Mouse (Mus musculus) thymus, postnatal 10 days (tissue): ENCODE results near the gene B3gnt7.

Experiments
- DNase-seq, 2 experiments: peaks; one replicate each; pipeline ENCODE4 v3.0.0; 2021; ENCODE audit warnings: low spot score in 2 of 2

The B3gnt7 gene

DNA sequence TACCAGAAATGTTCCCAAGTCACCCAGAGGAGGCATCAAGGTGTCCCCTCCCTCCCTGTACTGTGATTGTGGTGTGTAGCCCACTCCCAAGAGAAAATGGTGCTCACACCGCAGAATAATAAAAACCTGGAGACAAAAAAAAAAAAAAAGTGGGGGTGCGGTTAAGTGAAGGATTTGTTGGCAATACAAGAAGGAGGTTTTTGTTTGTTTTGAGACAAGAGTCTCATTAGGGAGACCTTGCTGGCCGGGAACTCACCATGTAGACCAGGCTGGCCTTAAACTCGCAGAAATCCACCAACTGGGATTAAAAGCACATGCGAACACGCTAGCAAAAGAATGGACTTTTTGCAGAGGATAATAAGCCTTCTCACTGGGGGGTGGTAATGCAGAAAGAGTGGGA is at the start of gene B3gnt7:
Gene B3gnt7, plus strand, starts transcription at position 301 of the 400 bp plus-strand sequence.
- DNase-seq: no peak

- DNase-seq: no peak
Measured at GRCm38 (mm10) chr1:86253410-86253809, 49.2 kb upstream of the B3gnt7 start.

DNA sequence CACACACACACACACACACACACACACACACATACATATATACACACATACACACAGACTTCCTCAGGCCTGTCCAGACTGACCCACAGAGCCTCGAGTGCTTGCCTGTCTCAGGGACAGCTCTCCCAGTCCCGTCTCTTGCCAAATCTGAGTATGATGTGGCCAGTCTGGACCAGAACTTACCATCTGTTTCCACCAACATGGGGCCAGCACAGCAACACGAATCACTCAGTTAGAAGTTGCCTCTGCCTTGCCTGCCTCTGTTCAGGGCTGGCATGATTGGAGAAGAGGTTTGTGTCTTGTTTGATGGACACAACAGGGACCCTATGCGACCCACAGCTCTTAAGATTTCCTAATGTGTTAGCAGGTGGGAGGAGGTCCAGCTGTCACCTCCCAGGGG is 46.3 kb upstream of the B3gnt7 start:
- DNase-seq: no peak

DNA sequence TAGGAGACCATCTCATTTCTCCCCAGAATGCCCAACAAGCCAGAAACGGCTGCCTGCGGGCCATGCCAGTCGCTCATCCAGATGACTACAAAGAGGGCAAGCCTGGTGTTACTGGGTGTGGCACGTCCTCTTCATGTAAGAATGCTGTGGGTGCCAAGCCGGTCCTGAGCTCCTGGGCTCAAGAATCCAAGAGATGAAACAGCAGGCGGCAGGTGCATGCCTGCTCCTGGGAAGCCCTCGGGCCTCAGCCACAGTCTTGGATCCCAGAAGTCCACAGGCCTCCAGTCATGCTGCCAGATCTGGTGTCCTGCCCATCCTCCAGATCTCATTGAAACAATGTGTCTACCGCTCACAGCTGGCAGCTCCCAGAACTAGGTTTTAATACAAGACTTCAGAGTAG is 45.4 kb upstream of the B3gnt7 start:
- no peak for DNase-seq

- DNase-seq: no peak
Measured at GRCm38 (mm10) chr1:86258171-86258824, 44.3 kb upstream of the B3gnt7 start.

- DNase-seq: no peak
Measured at GRCm38 (mm10) chr1:86263564-86264339, 38.9 kb upstream of the B3gnt7 start.

DNA sequence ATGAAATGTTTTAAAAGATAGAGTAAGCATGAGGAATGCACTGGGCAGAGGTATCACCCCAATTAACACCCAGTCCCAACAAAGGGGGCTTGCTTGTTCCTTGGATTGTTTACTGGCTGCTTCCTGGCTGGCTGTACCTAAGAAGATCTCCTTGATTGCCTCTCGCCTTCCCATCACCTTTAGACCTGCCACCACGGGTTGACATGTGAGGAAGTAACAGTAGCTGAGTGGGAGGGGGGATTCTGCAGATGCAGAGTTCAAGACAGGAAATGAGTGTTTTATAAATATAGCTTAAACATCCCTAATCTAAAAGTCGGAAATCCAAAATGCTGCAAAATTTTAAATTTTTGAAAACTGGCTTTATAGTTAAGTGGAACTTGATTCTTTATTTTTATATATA is 37.6 kb upstream of the B3gnt7 start:
- peak in 1 of 2 experiments; percentile 20 for DNase-seq

DNA sequence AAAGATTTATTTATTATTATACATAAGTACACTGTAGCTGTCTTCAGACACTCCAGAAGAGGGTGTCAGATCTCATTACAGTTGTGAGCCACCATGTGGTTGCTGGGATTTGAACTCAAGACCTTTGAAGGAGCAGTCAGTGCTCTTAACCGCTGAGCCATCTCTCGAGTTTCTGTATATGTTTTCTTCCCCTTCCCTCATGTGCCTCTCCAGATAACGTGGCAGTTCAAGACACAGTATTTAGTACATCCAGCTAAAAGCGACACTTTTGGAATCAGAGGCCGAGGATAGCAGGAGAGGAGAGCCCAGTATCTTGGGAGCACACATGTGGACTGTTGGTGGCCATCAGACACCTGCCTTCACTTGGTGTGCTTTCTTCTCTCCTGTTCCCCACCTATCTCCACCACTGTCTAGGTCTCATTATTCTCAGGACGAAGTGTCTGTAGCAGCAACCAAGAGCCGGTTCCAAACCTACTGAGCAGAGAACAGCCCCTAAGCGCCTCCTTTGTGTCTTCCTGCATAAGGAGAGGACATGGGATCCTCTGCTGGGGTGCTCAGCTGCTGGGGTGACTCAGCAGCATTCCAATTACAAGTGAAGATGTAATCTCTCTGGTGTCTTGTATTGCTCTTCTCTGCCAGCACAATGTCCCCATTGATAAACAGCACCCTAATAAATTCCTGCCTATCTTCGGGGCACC is 34.0 kb upstream of the B3gnt7 start:
- DNase-seq: no peak

- no peak for DNase-seq
Measured at GRCm38 (mm10) chr1:86269190-86269508, 33.5 kb upstream of the B3gnt7 start.

DNA sequence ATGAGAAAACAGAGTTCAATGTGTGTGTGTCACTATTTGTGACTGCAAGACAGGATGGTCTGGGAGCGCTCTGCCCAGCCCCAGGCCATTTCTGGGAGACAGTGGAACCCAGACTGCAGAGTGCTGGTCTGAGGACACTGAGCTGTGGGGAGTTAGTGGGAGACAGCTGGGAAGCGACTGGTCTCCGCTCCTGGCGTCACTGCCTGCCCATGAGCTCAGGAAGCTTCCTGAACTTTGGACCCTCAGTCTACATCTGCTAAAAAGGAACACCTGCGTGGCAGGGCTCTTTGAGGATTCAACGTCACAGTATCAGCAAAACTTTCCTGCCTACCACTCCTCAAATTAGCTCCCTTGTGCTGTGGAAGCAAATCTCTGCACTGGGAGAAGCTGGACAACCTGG is 30.9 kb upstream of the B3gnt7 start:
- no peak for DNase-seq

DNA sequence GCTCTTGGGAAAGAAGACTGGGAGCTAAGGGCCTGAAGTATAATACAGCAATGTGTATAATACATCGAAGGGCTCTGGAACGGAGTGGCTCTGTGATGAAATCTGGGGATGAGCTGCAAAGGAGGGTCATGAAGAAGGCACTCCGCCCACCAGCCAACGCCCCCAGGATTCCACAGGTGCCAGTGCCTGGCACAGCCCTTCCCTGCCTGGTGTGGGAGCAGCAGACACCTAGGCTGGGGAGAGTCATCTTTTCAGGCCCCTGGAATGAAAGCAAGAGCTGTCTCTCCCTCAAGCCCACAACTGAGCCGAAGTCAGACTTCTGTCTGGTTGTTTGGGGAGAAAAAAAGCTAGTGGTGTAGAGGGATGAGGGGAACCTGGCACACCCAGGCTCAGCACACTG is 25.6 kb upstream of the B3gnt7 start:
- no peak for DNase-seq

DNA sequence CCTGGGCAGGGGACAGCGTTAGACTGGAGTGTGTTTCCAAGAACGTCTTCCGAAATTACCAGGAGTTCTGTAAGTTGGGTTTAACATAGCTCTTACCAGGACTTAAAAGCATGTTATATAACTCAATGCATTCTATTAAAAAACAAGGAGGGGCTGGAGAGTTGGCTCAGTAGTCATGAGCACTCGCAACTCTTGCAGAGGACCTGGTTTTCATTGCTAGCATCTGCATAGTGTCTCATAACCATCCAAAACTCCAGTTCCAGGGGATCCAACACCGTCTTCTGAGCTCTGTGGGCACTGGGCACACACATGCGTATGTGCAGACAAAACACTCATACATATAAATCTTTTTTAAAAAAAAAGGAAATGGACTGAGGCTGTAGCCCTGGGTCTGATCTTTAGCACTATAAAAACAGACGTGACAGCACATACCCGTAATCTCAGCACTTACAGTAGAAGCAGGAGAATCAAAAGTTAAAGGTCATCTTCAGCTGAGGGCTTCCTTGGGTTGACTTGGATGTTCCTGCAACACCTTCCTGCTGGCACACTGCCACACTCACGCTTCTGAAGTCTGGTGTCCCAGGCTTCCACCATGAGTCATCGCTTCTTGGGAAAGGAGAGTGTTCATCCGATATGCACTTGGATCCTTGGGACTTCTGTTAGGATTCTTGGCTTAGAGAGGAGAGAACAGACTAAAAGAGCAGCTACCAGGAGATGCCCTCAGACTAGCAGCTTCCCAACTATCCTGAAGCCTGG is 20.7 kb upstream of the B3gnt7 start:
- DNase-seq: no peak

- DNase-seq: no peak
Measured at GRCm38 (mm10) chr1:86284101-86284500, 18.5 kb upstream of the B3gnt7 start.

GRCm38 (mm10) chr1:86285295-86285694 is 17.3 kb upstream of the B3gnt7 start:
- no peak for DNase-seq

DNA sequence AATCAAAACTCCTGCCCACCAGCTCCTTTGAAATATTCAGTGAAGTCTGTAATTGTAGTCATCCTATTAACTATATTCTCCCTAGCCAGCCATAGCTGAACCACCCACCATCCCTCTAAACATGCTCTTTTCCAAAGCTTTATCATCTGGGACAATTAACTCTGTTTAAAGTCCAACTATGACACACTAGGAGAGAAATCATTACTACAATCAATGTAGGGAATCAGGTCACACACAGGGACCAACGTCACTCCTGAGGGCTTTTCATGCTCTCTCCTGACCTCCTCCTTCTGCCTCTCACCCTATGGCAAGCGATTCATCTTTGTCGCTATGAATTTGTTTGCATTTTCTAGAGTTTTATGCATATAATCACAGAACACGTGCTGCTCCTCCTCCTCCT is 15.2 kb upstream of the B3gnt7 start:
- DNase-seq: no peak

GRCm38 (mm10) chr1:86290452-86290851 is 12.2 kb upstream of the B3gnt7 start:
- no peak for DNase-seq

DNA sequence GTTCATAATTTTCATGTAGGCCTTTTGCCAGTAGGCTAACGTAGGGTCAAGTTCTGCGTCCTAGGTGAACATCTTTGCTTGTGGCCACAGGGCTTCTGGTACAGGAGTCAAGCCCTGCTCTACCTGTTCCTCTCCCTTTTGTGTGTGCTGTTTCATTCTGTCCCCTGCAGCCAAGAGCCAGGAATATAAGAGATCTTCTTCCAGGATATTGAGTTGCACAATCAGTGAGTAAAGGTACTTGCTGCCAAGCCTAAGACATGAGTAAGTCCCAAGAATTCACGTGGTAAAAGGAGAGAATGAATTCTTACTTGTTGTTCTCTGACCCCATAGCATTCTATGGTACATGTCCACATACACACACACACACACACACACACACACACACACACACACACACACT is 9.5 kb upstream of the B3gnt7 start:
- no peak for DNase-seq

- DNase-seq: no peak
Measured at GRCm38 (mm10) chr1:86293868-86294267, 8.8 kb upstream of the B3gnt7 start.

DNA sequence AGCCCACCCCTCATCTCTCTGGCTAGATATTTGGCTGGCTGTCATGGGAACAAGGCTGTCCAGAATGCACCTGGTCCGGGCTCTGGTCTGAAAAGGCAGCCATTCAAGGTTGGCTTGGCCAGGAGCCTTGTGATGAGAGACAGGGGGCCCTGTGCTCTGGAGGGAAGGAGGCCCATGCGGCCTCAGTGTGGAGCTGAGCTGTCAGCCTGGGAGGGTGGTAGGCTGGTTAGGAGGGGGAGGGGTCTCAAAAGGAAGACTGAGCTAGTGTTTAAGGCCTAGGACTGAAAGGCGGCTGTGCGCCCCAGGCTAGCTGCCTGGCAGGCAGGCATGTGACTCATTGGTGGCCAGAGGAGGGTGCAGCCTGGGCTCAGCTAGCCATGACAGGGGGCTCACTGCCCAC is 8.2 kb upstream of the B3gnt7 start:
- DNase-seq: no peak

DNA sequence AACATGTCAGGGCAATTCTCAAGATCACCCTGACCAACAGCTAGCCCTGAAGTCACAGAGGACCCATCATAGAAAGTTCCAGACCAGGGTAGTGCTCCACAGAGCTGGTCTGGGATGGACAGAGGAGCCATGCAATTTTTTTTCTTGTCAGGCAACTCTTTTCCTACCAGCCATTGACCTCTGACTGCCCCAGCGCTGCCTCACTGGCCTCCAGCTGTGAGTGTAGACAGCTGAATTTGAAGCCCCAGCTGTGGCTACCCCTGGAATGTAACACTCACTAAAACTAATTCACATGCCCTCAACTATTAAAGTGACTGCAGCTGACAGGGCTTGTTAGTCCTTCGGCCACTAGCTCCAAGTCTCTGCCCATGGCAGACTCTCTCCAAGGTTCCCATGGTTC is 2.5 kb upstream of the B3gnt7 start:
- no peak for DNase-seq

GRCm38 (mm10) chr1:86300731-86301130 is 1.9 kb upstream of the B3gnt7 start:
- peak in 1 of 2 experiments; percentile 14 for DNase-seq
